Comparison of ENCODE assay signal across 8 mouse cellular contexts in the genomic region with DNA sequence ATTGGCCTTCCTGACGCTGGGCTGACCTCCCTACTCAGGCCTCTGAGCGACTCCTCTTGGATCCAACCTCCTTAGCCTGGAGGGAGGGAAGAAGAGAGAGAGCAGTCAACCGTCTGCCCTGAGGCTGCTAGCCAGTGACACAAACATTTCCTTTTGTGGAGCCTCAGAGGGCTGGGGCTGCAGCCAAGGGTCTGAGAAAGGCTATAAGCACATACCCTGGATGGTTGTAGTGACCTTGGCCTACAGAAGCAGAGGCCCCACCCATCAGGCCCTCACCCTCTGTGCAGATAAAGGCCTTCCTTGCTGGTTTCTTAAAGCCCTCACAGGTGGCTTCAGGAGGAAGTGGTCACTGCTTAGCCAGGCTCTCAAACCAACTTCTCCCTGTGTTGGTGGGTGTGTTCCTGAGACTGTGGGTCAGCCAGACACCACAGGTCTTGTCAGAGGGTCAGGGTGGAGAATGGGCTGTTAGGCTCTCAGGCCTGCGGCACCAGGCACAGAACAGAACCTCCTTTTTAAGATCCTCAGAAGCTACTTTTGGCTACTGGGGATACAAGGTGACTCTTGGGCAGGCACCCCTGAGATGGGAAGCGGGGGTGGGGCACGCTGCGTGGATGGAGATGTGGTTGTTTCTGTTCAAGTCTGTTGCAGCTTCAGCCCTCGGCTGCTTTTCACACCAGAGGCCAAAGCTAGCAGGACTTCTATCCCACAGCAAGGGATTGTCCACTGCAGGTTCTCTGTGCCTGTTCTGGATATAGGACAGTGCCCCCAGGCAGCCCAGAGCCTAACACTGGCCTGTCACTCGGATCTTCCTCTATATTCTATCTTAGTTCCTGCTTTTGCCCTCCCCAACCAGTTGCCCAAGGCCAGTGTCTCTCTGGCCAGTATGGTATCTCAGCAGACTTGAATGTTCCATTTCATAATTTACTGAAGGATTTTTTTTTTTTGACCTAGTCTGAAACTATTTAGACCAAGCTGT. TPM values are rescaled to one million over a fixed set of nuclear protein-coding genes. Genes with fewer than 3 reads are reported as not detected.
DNase-seq lines count a peak whose midpoint lies in the region; ATAC-seq and TF ChIP-seq lines count a peak whose summit lies in the region.

No protein-coding gene starts in this region.

- H3K4me2 ChIP-seq in hindbrain, embryonic 15.5 days, result no peak overlapping the region
- H3K4me2 ChIP-seq in liver, embryonic 15.5 days, result peak overlapping the region; percentile 34
- H3K4me2 ChIP-seq in neural tube, embryonic 13.5 days, result no peak overlapping the region

- H3K9me3 ChIP-seq in hindbrain, embryonic 15.5 days, result no peaks in the 10 kb centered on the region
- H3K9me3 ChIP-seq in liver, embryonic 15.5 days (replicated peaks), result no peaks in the 10 kb centered on the region
- H3K9me3 ChIP-seq in neural tube, embryonic 13.5 days, result no peaks in the 10 kb centered on the region

- no peak for TF ChIP-seq CTCF in cortical plate, adult 2 months (IDR thresholded peaks at IDR 0.05; ENCODE audit: extremely low read depth, insufficient read depth, low read length)

- no peak overlapping the region for H3K4me3 ChIP-seq in cortical plate, adult 2 months (ENCODE audit: insufficient read depth, low read length)
- H3K4me3 ChIP-seq in hindbrain, embryonic 15.5 days, result no peak overlapping the region
- no peak overlapping the region for H3K4me3 ChIP-seq in liver, embryonic 15.5 days (replicated peaks)
- H3K4me3 ChIP-seq in neural tube, embryonic 13.5 days, result no peak overlapping the region

- H3K27ac ChIP-seq in cortical plate, adult 2 months (ENCODE audit: insufficient read depth, low read length), result peak overlapping the region; percentile 46; the same call in 1 of the 2 replicates
- peak overlapping the region; percentile 73 for H3K27ac ChIP-seq in hindbrain, embryonic 15.5 days (replicated peaks)
- H3K27ac ChIP-seq in liver, embryonic 15.5 days (replicated peaks), result peak overlapping the region; percentile 78
- H3K27ac ChIP-seq in neural tube, embryonic 13.5 days (replicated peaks), result peak overlapping the region; percentile 87

- intact Hi-C loops in left cerebral cortex, postnatal 4 days (cut with DNase I), result no loop called here

- TF ChIP-seq POLR2A in cortical plate, adult 2 months (IDR thresholded peaks at IDR 0.05; ENCODE audit: extremely low read depth, insufficient read depth, low read length), result no peak

- H3K9ac ChIP-seq in hindbrain, embryonic 15.5 days, result peak overlapping the region; percentile 23
- H3K9ac ChIP-seq in liver, embryonic 15.5 days, result peak overlapping the region; percentile 13; the same call in 1 of the 2 replicates
- H3K9ac ChIP-seq in neural tube, embryonic 13.5 days, result 0 out of 2 replicates have a peak overlapping the region, but pooled peaks have one; percentile 47

- DNase-seq in heart, adult 11 months, result peak; percentile 95
- no peak for DNase-seq in heart, adult 8-10 months (ENCODE audit: low spot score)
- no peak for DNase-seq in MN1 (ENCODE audit: low spot score)
- DNase-seq in left cerebral cortex, postnatal 4 days, result no peak

- WGBS in hindbrain, embryonic 15.5 days, result 73% methylated on average over 9 of the region's 9 CpGs
- WGBS in liver, embryonic 15.5 days (ENCODE audit: insufficient replicate concordance), result 46% methylated on average over 9 of the region's 9 CpGs
- 77% methylated on average over 9 of the region's 9 CpGs for WGBS in neural tube, embryonic 13.5 days

- H3K36me3 ChIP-seq in hindbrain, embryonic 15.5 days, result no peaks in the 10 kb centered on the region
- no peaks in the 10 kb centered on the region for H3K36me3 ChIP-seq in liver, embryonic 15.5 days (replicated peaks)
- no peaks in the 10 kb centered on the region for H3K36me3 ChIP-seq in neural tube, embryonic 13.5 days

- H3K4me1 ChIP-seq in cortical plate, adult 2 months (ENCODE audit: control insufficient read depth, insufficient read depth, low read length), result no peaks in the 10 kb centered on the region
- H3K4me1 ChIP-seq in hindbrain, embryonic 15.5 days (replicated peaks), result peaks cover 24% of the 10 kb centered on the region
- H3K4me1 ChIP-seq in liver, embryonic 15.5 days (replicated peaks), result peaks cover 59% of the 10 kb centered on the region
- H3K4me1 ChIP-seq in neural tube, embryonic 13.5 days (replicated peaks), result peaks cover 31% of the 10 kb centered on the region

- ATAC-seq in hindbrain, embryonic 15.5 days (ENCODE audit: low FRiP score, low read depth), result no peak
- ATAC-seq in liver, embryonic 15.5 days (ENCODE audit: insufficient read depth), result no peak
- ATAC-seq in neural tube, embryonic 13.5 days (ENCODE audit: low read depth), result no peak

- no peaks in the 10 kb centered on the region for H3K27me3 ChIP-seq in hindbrain, embryonic 15.5 days
- no peaks in the 10 kb centered on the region for H3K27me3 ChIP-seq in liver, embryonic 15.5 days
- H3K27me3 ChIP-seq in neural tube, embryonic 13.5 days, result no peaks in the 10 kb centered on the region

RNA-seq across cellular contexts. Expression of a gene that starts 34.1 kb away (rescaled TPM):
- 100 to 1,000 TPM; 183 to 230 (median 211) TPM for total RNA-seq in heart, adult 8-10 months (2022)
- polyA plus RNA-seq in cortical plate, adult 2 months (2012; rRNA removed), result 548 and 595 TPM in 2 replicates
- 1,392 and 1,427 TPM in 2 replicates for polyA plus RNA-seq in hindbrain, embryonic 15.5 days (2015; fragmentation: Nextera tagmentation; extraction: Ambion mirVana)
- polyA plus RNA-seq in liver, embryonic 15.5 days (2015; fragmentation: Nextera tagmentation; extraction: Ambion mirVana), result 634 and 778 TPM in 2 replicates
- 2,347 and 2,536 TPM in 2 replicates for polyA plus RNA-seq in neural tube, embryonic 13.5 days (2015; fragmentation: Nextera tagmentation; extraction: Ambion mirVana)
- 1,000 to 10,000 TPM; 1,018 to 1,064 TPM for total RNA-seq in left cerebral cortex, postnatal 4 days (2021)
